ENCODE assay signal across 8 mouse cellular contexts in genomic region chr10:86704589-86705191, GRCm38 (mm10). TPM values are rescaled to one million over a fixed set of nuclear protein-coding genes. Genes with fewer than 3 reads are reported as not detected.
DNase-seq lines count a peak whose midpoint lies in the region; ATAC-seq and TF ChIP-seq lines count a peak whose summit lies in the region.

No protein-coding gene starts in this region.

- TF ChIP-seq POLR2A in cerebellum, adult 2 months (IDR thresholded peaks at IDR 0.05; ENCODE audit: borderline replicate concordance, insufficient read depth, low read length): no peak
- TF ChIP-seq POLR2A in ES-Bruce4 (IDR thresholded peaks at IDR 0.05; ENCODE audit: insufficient read depth, low read length): no peak
- TF ChIP-seq POLR2A in cortical plate, adult 2 months (IDR thresholded peaks at IDR 0.05; ENCODE audit: extremely low read depth, insufficient read depth, low read length): no peak

- H3K9me3 ChIP-seq in ES-Bruce4 (replicated peaks; ENCODE audit: control insufficient read depth, insufficient read depth, low read length, poor library complexity, severe bottlenecking): no peaks in the 10 kb centered on the region
- no peaks in the 10 kb centered on the region for H3K9me3 ChIP-seq in kidney, embryonic 16.5 days (ENCODE audit: low read length)

- no peak for TF ChIP-seq CTCF in cerebellum, adult 2 months (IDR thresholded peaks at IDR 0.05; ENCODE audit: borderline replicate concordance, insufficient read depth, low read depth, low read length)
- TF ChIP-seq CTCF in ES-Bruce4 (IDR thresholded peaks at IDR 0.05; ENCODE audit: low read depth, low read length): no peak
- no peak for TF ChIP-seq CTCF in cortical plate, adult 2 months (IDR thresholded peaks at IDR 0.05; ENCODE audit: extremely low read depth, insufficient read depth, low read length)

- peaks cover 8% of the 10 kb centered on the region; the same call in 1 of the 2 replicates for H3K4me1 ChIP-seq in cerebellum, adult 2 months (ENCODE audit: control insufficient read depth, insufficient read depth, low read length)
- no peaks in the 10 kb centered on the region for H3K4me1 ChIP-seq in ES-Bruce4 (ENCODE audit: control insufficient read depth, insufficient read depth, low read length)
- peaks cover 6% of the 10 kb centered on the region; the same call in 1 of the 2 replicates for H3K4me1 ChIP-seq in cortical plate, adult 2 months (ENCODE audit: control insufficient read depth, insufficient read depth, low read length)
- H3K4me1 ChIP-seq in kidney, embryonic 16.5 days (ENCODE audit: insufficient read depth, low read length): peaks cover 48% of the 10 kb centered on the region

- no peak for TF ChIP-seq EP300 in ES-Bruce4 (IDR thresholded peaks at IDR 0.05; ENCODE audit: insufficient read depth, low read depth, low read length)

- DNase-seq in cerebellum, adult 2 months: peak in 1 of 2 experiments; percentile 60
- no peak for DNase-seq in cerebellum, adult 8-10 months
- peak; percentile 36 for DNase-seq in heart, adult 8-10 months (ENCODE audit: low spot score)
- DNase-seq in lung, postnatal 14 days: peak; percentile 18
- DNase-seq in ovary, postnatal 10 days (ENCODE audit: low spot score): peak; percentile 6

- peak overlapping the region; percentile 90 for H3K9ac ChIP-seq in ES-Bruce4 (ENCODE audit: low read depth, poor library complexity, severe bottlenecking)
- H3K9ac ChIP-seq in kidney, embryonic 16.5 days (replicated peaks; ENCODE audit: low read length): peak overlapping the region; percentile 91

- WGBS in cerebellum, adult 2 months: under 1% methylated on average over 33 of the region's 33 CpGs
- WGBS in kidney, embryonic 16.5 days: under 1% methylated on average over 33 of the region's 33 CpGs

- no peaks in the 10 kb centered on the region for H3K27me3 ChIP-seq in cerebellum, adult 2 months (ENCODE audit: control insufficient read depth, insufficient read depth, low read length)
- no peaks in the 10 kb centered on the region for H3K27me3 ChIP-seq in ES-Bruce4 (ENCODE audit: control insufficient read depth, insufficient read depth, low read length, poor library complexity, severe bottlenecking)
- no peaks in the 10 kb centered on the region for H3K27me3 ChIP-seq in kidney, embryonic 16.5 days (ENCODE audit: insufficient read depth, low read length)

- peak overlapping the region; percentile 89 for H3K4me3 ChIP-seq in cerebellum, adult 2 months (replicated peaks; ENCODE audit: insufficient read depth, low read depth, low read length)
- peak overlapping the region; percentile 94 for H3K4me3 ChIP-seq in ES-Bruce4 (ENCODE audit: low read depth, low read length)
- H3K4me3 ChIP-seq in cortical plate, adult 2 months (ENCODE audit: insufficient read depth, low read length): peak overlapping the region; percentile 58
- H3K4me3 ChIP-seq in kidney, embryonic 16.5 days (ENCODE audit: low read length): peak overlapping the region; percentile 71

- H3K36me3 ChIP-seq in ES-Bruce4 (ENCODE audit: control insufficient read depth, insufficient read depth, low read length, poor library complexity, severe bottlenecking): peaks cover 43% of the 10 kb centered on the region
- peaks cover 33% of the 10 kb centered on the region for H3K36me3 ChIP-seq in kidney, embryonic 16.5 days (ENCODE audit: insufficient read depth, low read length)

- peak overlapping the region; percentile 79 for H3K4me2 ChIP-seq in kidney, embryonic 16.5 days (replicated peaks; ENCODE audit: low read depth, low read length)

- H3K27ac ChIP-seq in cerebellum, adult 2 months (ENCODE audit: insufficient read depth, low read length): peak overlapping the region; percentile 84
- H3K27ac ChIP-seq in ES-Bruce4 (ENCODE audit: insufficient read depth, low read length): 0 out of 2 replicates have a peak overlapping the region, but pooled peaks have one; percentile 10
- H3K27ac ChIP-seq in cortical plate, adult 2 months (ENCODE audit: insufficient read depth, low read length): peak overlapping the region; percentile 84
- peak overlapping the region; percentile 91 for H3K27ac ChIP-seq in kidney, embryonic 16.5 days (ENCODE audit: low read length)

- ATAC-seq in kidney, embryonic 16.5 days (ENCODE audit: low FRiP score, low TSS enrichment): peak; percentile 1; the same call in 1 of the 2 replicates

RNA-seq across cellular contexts. Expression of gene Hsp90b1, which starts 0.6 kb away (rescaled TPM):
- polyA plus RNA-seq in cerebellum, adult 2 months (2012; rRNA removed): 189 and 192 TPM in 2 replicates
- 1,047 and 1,340 TPM in 2 replicates for polyA plus RNA-seq in ES-Bruce4 (2011; ENCODE audit: insufficient read depth, insufficient read length, low read depth, missing spikeins)
- 185 and 189 TPM in 2 replicates for polyA plus RNA-seq in cortical plate, adult 2 months (2012; rRNA removed)
- total RNA-seq in heart, adult 8-10 months (2022): 100 to 1,000 TPM; 347 to 447 (median 351) TPM
- polyA plus RNA-seq in kidney, embryonic 16.5 days (2015; fragmentation: Nextera tagmentation; extraction: Ambion mirVana): 761 and 786 TPM in 2 replicates

RNA-seq across cellular contexts. Expression of gene Ttc41, which starts 0.9 kb away (rescaled TPM):
- 2.7 and 2.9 TPM in 2 replicates for polyA plus RNA-seq in cerebellum, adult 2 months (2012; rRNA removed)
- polyA plus RNA-seq in ES-Bruce4 (2011; ENCODE audit: insufficient read depth, insufficient read length, low read depth, missing spikeins): 2.7 and 3.5 TPM in 2 replicates
- 1.7 and 1.9 TPM in 2 replicates for polyA plus RNA-seq in cortical plate, adult 2 months (2012; rRNA removed)
- 1 to 10 TPM; 1.6 to 2.7 (median 2.1) TPM for total RNA-seq in heart, adult 8-10 months (2022)
- 1.5 and 2.1 TPM in 2 replicates for polyA plus RNA-seq in kidney, embryonic 16.5 days (2015; fragmentation: Nextera tagmentation; extraction: Ambion mirVana)

RNA-seq across cellular contexts. Expression of gene Gm49358, which starts 59.1 kb away (rescaled TPM):
- polyA plus RNA-seq in cerebellum, adult 2 months (2012; rRNA removed): not detected in 2 replicates
- polyA plus RNA-seq in ES-Bruce4 (2011; ENCODE audit: insufficient read depth, insufficient read length, low read depth, missing spikeins): 4.4 TPM in 1 of 2 replicates, not detected in the other
- not detected in 2 replicates for polyA plus RNA-seq in cortical plate, adult 2 months (2012; rRNA removed)
- 10 to 100 TPM in 3 of 4 experiments, 1 to 10 TPM in 1; 6.3 to 16.6 (median 15.0) TPM for total RNA-seq in heart, adult 8-10 months (2022)
- not detected in 2 replicates for polyA plus RNA-seq in kidney, embryonic 16.5 days (2015; fragmentation: Nextera tagmentation; extraction: Ambion mirVana)

Comparison
In these comparisons a context has a peak if more than half of its experiments do, and no peak if none do; other contexts are left out.
1. H3K27ac ChIP-seq: peak in every context shown above with its lines; median percentile 91 in kidney, embryonic 16.5 days; 84 in cerebellum, adult 2 months; 84 in cortical plate, adult 2 months; 10 in ES-Bruce4.